Mouse (Mus musculus): ENCODE results near the gene Vtn. TPM values are rescaled to one million over a fixed set of nuclear protein-coding genes. Genes with fewer than 3 reads are reported as not detected.

The Vtn gene
- total and polyA plus RNA-seq, 3 experiments: 21.6 to 44.6 (median 24.6) TPM

- intact Hi-C loops (cut with DNase I): no loop called here
- TF ChIP-seq CTCF (IDR thresholded peaks at IDR 0.05): peak; percentile 87
- TF ChIP-seq EP300 (IDR thresholded peaks at IDR 0.05; ENCODE audit: insufficient read depth, low read depth, low read length): peak; percentile 72; the same call in 1 of the 2 replicates
- no peak for TF ChIP-seq POLR2A (IDR thresholded peaks at IDR 0.05; ENCODE audit: insufficient read depth, low read depth, low read length)
- H3K4me3 ChIP-seq: no peak overlapping the region
- H3K4me1 ChIP-seq (ENCODE audit: control insufficient read depth, insufficient read depth, low read length): no peaks in the 10 kb centered on the region
- H3K27ac ChIP-seq: no peak overlapping the region
- no peak overlapping the region for H3K9ac ChIP-seq (ENCODE audit: low read depth, low read length)
- H3K27me3 ChIP-seq (ENCODE audit: control insufficient read depth, insufficient read depth, low read length): peaks cover 9% of the 10 kb centered on the region
- H3K79me2 ChIP-seq (replicated peaks; ENCODE audit: control insufficient read depth, insufficient read depth, low read length): no peaks in the 10 kb centered on the region
- WGBS: 4% methylated on average over 8 of the region's 8 CpGs
- DNase-seq: peak; percentile 61 to 78
- H3K36me3 ChIP-seq (ENCODE audit: control insufficient read depth, insufficient read depth, low read length): no peaks in the 10 kb centered on the region
Observed at GRCm38 (mm10) chr11:78488168-78488567, 10.7 kb upstream of the Vtn start.

DNA sequence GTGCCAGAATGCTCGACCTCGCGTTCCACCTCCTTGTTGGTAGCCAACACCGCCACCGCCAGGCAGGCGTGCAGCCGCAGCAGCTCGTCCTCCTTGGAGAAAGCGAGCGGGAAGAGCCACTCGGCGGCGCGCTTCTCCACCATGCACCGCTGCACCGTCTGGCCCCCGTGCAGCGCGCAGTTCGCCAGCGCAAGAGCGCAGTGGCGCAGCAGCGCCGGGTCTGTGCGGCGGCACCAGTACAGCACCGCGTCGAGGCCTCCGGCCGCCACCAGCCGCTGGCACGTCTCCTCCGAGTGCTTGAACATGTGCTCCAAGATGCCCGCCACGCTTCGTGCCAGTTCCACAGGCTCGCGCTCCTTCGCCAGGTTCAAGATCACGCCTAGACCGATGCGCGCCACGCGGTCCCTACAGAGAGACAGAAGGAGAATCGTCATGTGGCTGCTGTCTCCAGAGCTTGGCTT, 8.1 kb upstream of the Vtn start:
- Histone ChIP-seq H3K27ac (no peak overlapping the region), H3K27me3 (ENCODE audit: control insufficient read depth, insufficient read depth, low read length) (peaks cover 10% of the 10 kb centered on the region), H3K4me1 (ENCODE audit: control insufficient read depth, insufficient read depth, low read length) (no peaks in the 10 kb centered on the region), H3K79me2 (replicated peaks; ENCODE audit: control insufficient read depth, insufficient read depth, low read length) (no peaks in the 10 kb centered on the region), H3K4me3 (no peak overlapping the region), H3K9ac (ENCODE audit: low read depth, low read length) (no peak overlapping the region), H3K36me3 (ENCODE audit: control insufficient read depth, insufficient read depth, low read length) (no peaks in the 10 kb centered on the region)
- no peak for DNase-seq
- TF ChIP-seq CTCF (IDR thresholded peaks at IDR 0.05) (peak; percentile 16; the same call in 1 of the 2 replicates), POLR2A (IDR thresholded peaks at IDR 0.05; ENCODE audit: insufficient read depth, low read depth, low read length) (no peak)
- 10% methylated on average over 48 of the region's 48 CpGs for WGBS
- intact Hi-C loops (cut with DNase I): no loop called here

GRCm38 (mm10) chr11:78495904-78496303, 3.0 kb upstream of the Vtn start:
- 6% methylated on average over 6 of the region's 6 CpGs for WGBS

GRCm38 (mm10) chr11:78497071-78497541, 1.8 kb upstream of the Vtn start:
- H3K79me2 ChIP-seq (replicated peaks; ENCODE audit: control insufficient read depth, insufficient read depth, low read length): no peaks in the 10 kb centered on the region
- no peaks in the 10 kb centered on the region for H3K4me1 ChIP-seq (ENCODE audit: control insufficient read depth, insufficient read depth, low read length)
- intact Hi-C loops (cut with DNase I): no loop called here
- no peak overlapping the region for H3K27ac ChIP-seq
- peaks cover 7% of the 10 kb centered on the region for H3K27me3 ChIP-seq (ENCODE audit: control insufficient read depth, insufficient read depth, low read length)
- no peaks in the 10 kb centered on the region for H3K36me3 ChIP-seq (ENCODE audit: control insufficient read depth, insufficient read depth, low read length)
- peak overlapping the region; percentile 54 for H3K4me3 ChIP-seq
- 1% methylated on average over 44 of the region's 44 CpGs for WGBS
- TF ChIP-seq POLR2A (IDR thresholded peaks at IDR 0.05; ENCODE audit: insufficient read depth, low read depth, low read length) (no peak), CTCF (IDR thresholded peaks at IDR 0.05) (no peak), EP300 (IDR thresholded peaks at IDR 0.05; ENCODE audit: insufficient read depth, low read depth, low read length) (no peak)
- H3K9ac ChIP-seq (ENCODE audit: low read depth, low read length): peak overlapping the region; percentile 47; the same call in 1 of the 2 replicates
- peak; percentile 25 to 32 for DNase-seq

More at GRCm38 (mm10) chr11:78495904-78496303, 3.0 kb upstream of the Vtn start:
- H3K4me1 ChIP-seq (ENCODE audit: control insufficient read depth, insufficient read depth, low read length): no peaks in the 10 kb centered on the region
- H3K79me2 ChIP-seq (replicated peaks; ENCODE audit: control insufficient read depth, insufficient read depth, low read length): no peaks in the 10 kb centered on the region
- H3K27ac ChIP-seq: no peak overlapping the region
- H3K27me3 ChIP-seq (ENCODE audit: control insufficient read depth, insufficient read depth, low read length): peaks cover 9% of the 10 kb centered on the region
- no peak for DNase-seq
- no peak for TF ChIP-seq EP300 (IDR thresholded peaks at IDR 0.05; ENCODE audit: insufficient read depth, low read depth, low read length)
- no peak for TF ChIP-seq POLR2A (IDR thresholded peaks at IDR 0.05; ENCODE audit: insufficient read depth, low read depth, low read length)
- no peak for TF ChIP-seq CTCF (IDR thresholded peaks at IDR 0.05)
- no peaks in the 10 kb centered on the region for H3K36me3 ChIP-seq (ENCODE audit: control insufficient read depth, insufficient read depth, low read length)
- H3K4me3 ChIP-seq: no peak overlapping the region
- intact Hi-C loops (cut with DNase I): no loop called here
- H3K9ac ChIP-seq (ENCODE audit: low read depth, low read length): no peak overlapping the region

DNA sequence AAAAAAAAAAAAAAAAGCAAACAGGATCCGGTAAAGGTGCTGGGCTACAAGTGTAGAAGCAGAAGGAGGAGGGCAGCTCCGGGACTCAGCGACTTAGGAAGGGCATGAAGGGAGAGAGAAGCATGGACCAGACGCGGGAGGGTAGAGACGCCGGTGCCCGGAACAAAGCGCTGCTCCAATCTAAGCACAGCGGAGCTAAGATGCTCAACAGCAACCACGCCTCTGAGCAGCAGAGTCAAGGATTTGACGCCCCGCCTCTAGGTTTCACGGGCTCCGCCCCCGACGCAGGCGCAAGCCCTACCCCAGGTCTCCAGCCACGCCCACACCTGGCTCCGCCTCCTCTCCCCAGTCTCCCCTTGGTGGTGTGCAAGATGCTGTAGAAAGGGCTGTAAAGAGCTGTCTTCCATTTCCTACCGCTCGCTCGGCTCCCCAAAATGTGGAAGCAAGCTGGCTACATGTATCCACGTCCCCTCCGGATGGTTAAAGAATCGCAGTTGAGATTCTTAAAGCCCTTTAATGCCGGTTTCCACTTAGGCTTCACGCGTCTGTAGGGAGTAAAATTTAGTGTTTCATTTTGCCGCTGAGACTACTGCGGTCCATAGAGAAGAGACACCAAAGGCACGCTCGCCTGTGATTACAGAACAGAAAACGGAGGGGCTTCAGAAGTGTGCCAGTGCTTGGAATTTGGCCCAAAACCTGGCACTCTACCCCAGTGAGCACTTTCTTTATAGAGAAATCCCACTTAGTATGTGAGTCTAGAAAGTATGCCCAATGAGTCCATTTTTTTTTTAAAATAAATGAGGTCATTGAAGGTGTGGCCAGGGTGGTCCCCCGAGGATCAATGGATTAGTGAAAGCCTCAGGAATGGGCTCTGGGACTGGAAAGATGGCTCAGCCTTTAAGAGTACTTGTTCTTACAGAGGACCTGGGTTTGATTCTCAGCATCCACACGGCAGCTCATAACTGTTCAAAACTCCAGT, 1.1 kb upstream of the Vtn start, which contains the start of gene Sarm1:
Gene Sarm1 (minus strand): TSS at position 211 of the 979 bp plus-strand sequence.
- Histone ChIP-seq H3K4me1 (ENCODE audit: control insufficient read depth, insufficient read depth, low read length) (no peaks in the 10 kb centered on the region), H3K27me3 (ENCODE audit: control insufficient read depth, insufficient read depth, low read length) (peaks cover 7% of the 10 kb centered on the region), H3K79me2 (replicated peaks; ENCODE audit: control insufficient read depth, insufficient read depth, low read length) (no peaks in the 10 kb centered on the region), H3K9ac (ENCODE audit: low read depth, low read length) (peak within 1 kb of the TSS; percentile 47; the same call in 1 of the 2 replicates), H3K27ac (peak within 1 kb of the TSS; percentile 48), H3K36me3 (ENCODE audit: control insufficient read depth, insufficient read depth, low read length) (no peaks in the 10 kb centered on the region), H3K4me3 (peak within 1 kb of the TSS; percentile 54)
- 0 out of 2 replicates have a peak, but pooled peaks have one; percentile 11 for TF ChIP-seq CTCF (IDR thresholded peaks at IDR 0.05)
- peak; percentile 70 for TF ChIP-seq POLR2A (IDR thresholded peaks at IDR 0.05; ENCODE audit: insufficient read depth, low read depth, low read length)
- TF ChIP-seq EP300 (IDR thresholded peaks at IDR 0.05; ENCODE audit: insufficient read depth, low read depth, low read length): no peak
- intact Hi-C loops (cut with DNase I): no loop called here
- 4% methylated on average over 36 of the region's 36 CpGs for WGBS
- peak; percentile 93 for DNase-seq
